Mouse (Mus musculus) naive thymus-derived CD4-positive, alpha-beta T cell, adult 2 months (primary cell): ENCODE data around the gene Nomo1.

Experiments
- DNase-seq: peaks from one replicate; pipeline ENCODE4 v3.0.0-alpha.2; 2011; ENCODE audit warnings: low read depth

Gene Nomo1

GRCm38 (mm10) chr7:46033109-46033869 lies at the start of gene Nomo1:
Gene Nomo1 (plus strand): TSS chr7:46033698.
- DNase-seq = peak; percentile 100

GRCm38 (mm10) chr7:45986893-45987292 lies 46.6 kb upstream of the Nomo1 start:
- no peak for DNase-seq

- DNase-seq = no peak
Observed at GRCm38 (mm10) chr7:45988344-45988743, 45.2 kb upstream of the Nomo1 start.

- no peak for DNase-seq
Observed at GRCm38 (mm10) chr7:45992470-45992869, 41.0 kb upstream of the Nomo1 start.

GRCm38 (mm10) chr7:46000577-46000976 lies 32.9 kb upstream of the Nomo1 start:
- no peak for DNase-seq

GRCm38 (mm10) chr7:46002748-46003147 lies 30.8 kb upstream of the Nomo1 start:
- no peak for DNase-seq

- DNase-seq = peak; percentile 68
Observed at GRCm38 (mm10) chr7:46009578-46009977, 23.9 kb upstream of the Nomo1 start.

GRCm38 (mm10) chr7:46012121-46012520 lies 21.4 kb upstream of the Nomo1 start:
- no peak for DNase-seq

GRCm38 (mm10) chr7:46013266-46014010 lies 20.1 kb upstream of the Nomo1 start:
- no peak for DNase-seq

GRCm38 (mm10) chr7:46019594-46019993 lies 13.9 kb upstream of the Nomo1 start:
- DNase-seq = no peak

GRCm38 (mm10) chr7:46021951-46022350 lies 11.5 kb upstream of the Nomo1 start:
- no peak for DNase-seq

GRCm38 (mm10) chr7:46025436-46025835 lies 8.1 kb upstream of the Nomo1 start:
- no peak for DNase-seq

- no peak for DNase-seq
Observed at GRCm38 (mm10) chr7:46028681-46029080, 4.8 kb upstream of the Nomo1 start.

- DNase-seq = no peak
Observed at GRCm38 (mm10) chr7:46029299-46030144, 4.0 kb upstream of the Nomo1 start.

- no peak for DNase-seq
Observed at GRCm38 (mm10) chr7:46030145-46030488, 3.4 kb upstream of the Nomo1 start, which contains the start of gene Abcc6. Gene Abcc6 (minus strand): TSS chr7:46030302.

- DNase-seq = no peak
Observed at GRCm38 (mm10) chr7:46031075-46031474, 2.4 kb upstream of the Nomo1 start.

GRCm38 (mm10) chr7:46033870-46034337 lies 406 bp downstream of the Nomo1 start:
- DNase-seq = no peak

GRCm38 (mm10) chr7:46034991-46035390 lies 1.5 kb downstream of the Nomo1 start:
- peak; percentile 12 for DNase-seq

- no peak for DNase-seq
Observed at GRCm38 (mm10) chr7:46035468-46035867, 2.0 kb downstream of the Nomo1 start.

GRCm38 (mm10) chr7:46037433-46037832 lies 3.9 kb downstream of the Nomo1 start:
- DNase-seq = no peak

- DNase-seq = no peak
Observed at GRCm38 (mm10) chr7:46039873-46040272, 6.4 kb downstream of the Nomo1 start.

GRCm38 (mm10) chr7:46044106-46044505 lies 10.6 kb downstream of the Nomo1 start:
- no peak for DNase-seq
